Mouse (Mus musculus): Measurements from ENCODE around the gene Hoxa7. TPM values are rescaled to one million over a fixed set of nuclear protein-coding genes. Genes with fewer than 3 reads are reported as not detected.

Gene Hoxa7
- polyA plus RNA-seq, 1 experiment, result 11.9 TPM

- Histone ChIP-seq H3K4me3 (no peak overlapping the region), H3K36me3 (ENCODE audit: control insufficient read depth, insufficient read depth) (no peaks in the 10 kb centered on the region), H3K4me2 (ENCODE audit: low read depth) (no peak overlapping the region), H3ac (ENCODE audit: control insufficient read depth, insufficient read length) (no peak overlapping the region), H3K27me3 (ENCODE audit: control insufficient read depth, insufficient read depth, insufficient read length) (no peaks in the 10 kb centered on the region), H3K79me2 (ENCODE audit: control insufficient read depth, insufficient read depth) (no peaks in the 10 kb centered on the region)
- TF ChIP-seq SRF (IDR thresholded peaks at IDR 0.05; ENCODE audit: control insufficient read depth, insufficient read length, low read depth), result no peak
- TF ChIP-seq TCF12 (IDR thresholded peaks at IDR 0.05; ENCODE audit: insufficient read depth, poor library complexity, severe bottlenecking), result no peak
- no peak for TF ChIP-seq USF1 (IDR thresholded peaks at IDR 0.05; ENCODE audit: low read depth)
- TF ChIP-seq POLR2A (IDR thresholded peaks at IDR 0.05; ENCODE audit: insufficient read length, low read depth), result no peak
- no peak for TF ChIP-seq MYOG (IDR thresholded peaks at IDR 0.05; ENCODE audit: control insufficient read depth in 1 of 3, insufficient read depth in 1 of 3, insufficient read length in 2 of 3, low read depth in 2 of 3)
- no peak for TF ChIP-seq POLR2AphosphoS2 (IDR thresholded peaks at IDR 0.05; ENCODE audit: insufficient read length, low read depth)
- no peak for TF ChIP-seq TCF3 (IDR thresholded peaks at IDR 0.05; ENCODE audit: insufficient read length, low read depth)
- TF ChIP-seq CEBPB (IDR thresholded peaks at IDR 0.05; ENCODE audit: insufficient read depth, poor library complexity, severe bottlenecking), result no peak
- TF ChIP-seq REST (IDR thresholded peaks at IDR 0.05; ENCODE audit: insufficient read depth, insufficient read length), result no peak
- TF ChIP-seq MYOD1 (IDR thresholded peaks at IDR 0.05; ENCODE audit: control insufficient read depth in 1 of 3, insufficient read length in 2 of 3, low read depth in 2 of 3), result no peak
- TF ChIP-seq MAX (IDR thresholded peaks at IDR 0.05; ENCODE audit: low read depth), result no peak
- no peak for TF ChIP-seq E2F4 (IDR thresholded peaks at IDR 0.05; ENCODE audit: insufficient read depth)
Observed at GRCm38 (mm10) chr6:52172501-52172900, 49.2 kb downstream of the Hoxa7 start.

GRCm38 (mm10) chr6:52171938-52172337 is 49.7 kb downstream of the Hoxa7 start:
- Histone ChIP-seq H3K27me3 (ENCODE audit: control insufficient read depth, insufficient read depth, insufficient read length) (no peaks in the 10 kb centered on the region), H3K4me3 (no peak overlapping the region)

GRCm38 (mm10) chr6:52171331-52171730 is 50.3 kb downstream of the Hoxa7 start:
- Histone ChIP-seq H3K4me2 (ENCODE audit: low read depth) (no peak overlapping the region), H3K27me3 (ENCODE audit: control insufficient read depth, insufficient read depth, insufficient read length) (no peaks in the 10 kb centered on the region), H3K4me3 (no peak overlapping the region), H3K79me2 (ENCODE audit: control insufficient read depth, insufficient read depth) (no peaks in the 10 kb centered on the region), H3ac (ENCODE audit: control insufficient read depth, insufficient read length) (no peak overlapping the region), H3K36me3 (ENCODE audit: control insufficient read depth, insufficient read depth) (no peaks in the 10 kb centered on the region)
- TF ChIP-seq SRF (IDR thresholded peaks at IDR 0.05; ENCODE audit: control insufficient read depth, insufficient read length, low read depth) (no peak), MYOG (IDR thresholded peaks at IDR 0.05; ENCODE audit: control insufficient read depth in 1 of 3, insufficient read depth in 1 of 3, insufficient read length in 2 of 3, low read depth in 2 of 3) (no peak), POLR2A (IDR thresholded peaks at IDR 0.05; ENCODE audit: insufficient read length, low read depth) (no peak), POLR2AphosphoS2 (IDR thresholded peaks at IDR 0.05; ENCODE audit: insufficient read length, low read depth) (no peak), REST (IDR thresholded peaks at IDR 0.05; ENCODE audit: insufficient read depth, insufficient read length) (no peak), MYOD1 (IDR thresholded peaks at IDR 0.05; ENCODE audit: control insufficient read depth in 1 of 3, insufficient read length in 2 of 3, low read depth in 2 of 3) (no peak), E2F4 (IDR thresholded peaks at IDR 0.05; ENCODE audit: insufficient read depth) (no peak), TCF3 (IDR thresholded peaks at IDR 0.05; ENCODE audit: insufficient read length, low read depth) (no peak)

More at GRCm38 (mm10) chr6:52171938-52172337, 49.7 kb downstream of the Hoxa7 start:
- Histone ChIP-seq H3K4me2 (ENCODE audit: low read depth) (no peak overlapping the region), H3ac (ENCODE audit: control insufficient read depth, insufficient read length) (no peak overlapping the region), H3K79me2 (ENCODE audit: control insufficient read depth, insufficient read depth) (no peaks in the 10 kb centered on the region), H3K36me3 (ENCODE audit: control insufficient read depth, insufficient read depth) (no peaks in the 10 kb centered on the region)
- TF ChIP-seq TCF3 (IDR thresholded peaks at IDR 0.05; ENCODE audit: insufficient read length, low read depth) (no peak), CEBPB (IDR thresholded peaks at IDR 0.05; ENCODE audit: insufficient read depth, poor library complexity, severe bottlenecking) (no peak), REST (IDR thresholded peaks at IDR 0.05; ENCODE audit: insufficient read depth, insufficient read length) (no peak)

- no peak overlapping the region for H3K4me2 ChIP-seq (ENCODE audit: low read depth)
Observed at GRCm38 (mm10) chr6:52170898-52171223, 50.8 kb downstream of the Hoxa7 start.

GRCm38 (mm10) chr6:52170166-52170897 is 51.3 kb downstream of the Hoxa7 start:
- Histone ChIP-seq H3K4me3 (no peak overlapping the region), H3K27me3 (ENCODE audit: control insufficient read depth, insufficient read depth, insufficient read length) (no peaks in the 10 kb centered on the region), H3K4me2 (ENCODE audit: low read depth) (no peak overlapping the region)

More at GRCm38 (mm10) chr6:52170898-52171223, 50.8 kb downstream of the Hoxa7 start:
- TF ChIP-seq USF1 (IDR thresholded peaks at IDR 0.05; ENCODE audit: low read depth) (no peak), TCF12 (IDR thresholded peaks at IDR 0.05; ENCODE audit: insufficient read depth, poor library complexity, severe bottlenecking) (no peak), POLR2AphosphoS2 (IDR thresholded peaks at IDR 0.05; ENCODE audit: insufficient read length, low read depth) (no peak), MYOD1 (IDR thresholded peaks at IDR 0.05; ENCODE audit: control insufficient read depth in 1 of 3, insufficient read length in 2 of 3, low read depth in 2 of 3) (no peak), REST (IDR thresholded peaks at IDR 0.05; ENCODE audit: insufficient read depth, insufficient read length) (no peak), TCF3 (IDR thresholded peaks at IDR 0.05; ENCODE audit: insufficient read length, low read depth) (no peak), POLR2A (IDR thresholded peaks at IDR 0.05; ENCODE audit: insufficient read length, low read depth) (no peak), MYOG (IDR thresholded peaks at IDR 0.05; ENCODE audit: control insufficient read depth in 1 of 3, insufficient read depth in 1 of 3, insufficient read length in 2 of 3, low read depth in 2 of 3) (no peak), CEBPB (IDR thresholded peaks at IDR 0.05; ENCODE audit: insufficient read depth, poor library complexity, severe bottlenecking) (no peak), SRF (IDR thresholded peaks at IDR 0.05; ENCODE audit: control insufficient read depth, insufficient read length, low read depth) (no peak), MAX (IDR thresholded peaks at IDR 0.05; ENCODE audit: low read depth) (no peak)
- H3ac ChIP-seq (ENCODE audit: control insufficient read depth, insufficient read length), result no peak overlapping the region
- H3K36me3 ChIP-seq (ENCODE audit: control insufficient read depth, insufficient read depth), result no peaks in the 10 kb centered on the region
- H3K4me3 ChIP-seq, result no peak overlapping the region
- H3K27me3 ChIP-seq (ENCODE audit: control insufficient read depth, insufficient read depth, insufficient read length), result no peaks in the 10 kb centered on the region
- H3K79me2 ChIP-seq (ENCODE audit: control insufficient read depth, insufficient read depth), result no peaks in the 10 kb centered on the region

More at GRCm38 (mm10) chr6:52170166-52170897, 51.3 kb downstream of the Hoxa7 start:
- Histone ChIP-seq H3ac (ENCODE audit: control insufficient read depth, insufficient read length) (no peak overlapping the region), H3K79me2 (ENCODE audit: control insufficient read depth, insufficient read depth) (no peaks in the 10 kb centered on the region), H3K36me3 (ENCODE audit: control insufficient read depth, insufficient read depth) (no peaks in the 10 kb centered on the region)
- TF ChIP-seq POLR2A (IDR thresholded peaks at IDR 0.05; ENCODE audit: insufficient read length, low read depth) (no peak), TCF12 (IDR thresholded peaks at IDR 0.05; ENCODE audit: insufficient read depth, poor library complexity, severe bottlenecking) (no peak), POLR2AphosphoS2 (IDR thresholded peaks at IDR 0.05; ENCODE audit: insufficient read length, low read depth) (no peak)

All from myocyte (in vitro differentiated cells).